Mouse (Mus musculus) T-helper 2 cell (primary cell): ENCODE data around the gene Rbck1.

ENCODE experiments used
- in situ Hi-C: fragments of 300-600 bp; cut with MboI, MseI; formaldehyde crosslinking; loops from one replicate; pipeline ENCODE4 v1.15.1; 2025; ENCODE audit warnings: high pct_unique_total_duplicates

Gene Rbck1

DNA sequence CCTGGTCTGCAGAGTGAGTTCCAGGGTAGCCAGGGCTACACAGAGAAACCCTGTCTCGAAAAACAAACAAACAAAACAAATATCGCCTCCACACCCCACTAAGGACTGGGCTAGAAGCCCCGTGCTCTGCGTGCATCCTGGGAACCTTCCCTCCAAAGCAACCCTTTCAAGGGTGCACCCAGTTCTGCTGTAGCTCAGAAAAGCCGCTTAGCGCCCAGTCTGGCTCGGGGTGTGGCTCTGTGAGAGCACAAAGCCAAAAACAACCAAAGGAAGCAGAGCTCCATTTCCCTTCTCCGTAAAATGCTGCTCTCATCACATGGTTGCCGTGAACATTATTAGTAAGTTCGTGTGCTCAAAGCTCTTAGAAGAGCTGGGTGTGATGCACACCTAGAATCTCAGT, 11.9 kb upstream of the Rbck1 start:
- in situ Hi-C loops, result no loop called here

GRCm38 (mm10) chr2:152343329-152344213, 11.1 kb upstream of the Rbck1 start, which contains the start of gene Trib3:
TSS of gene Trib3 (minus strand) at chr2:152344032.
- in situ Hi-C loops, result no loop called here

DNA sequence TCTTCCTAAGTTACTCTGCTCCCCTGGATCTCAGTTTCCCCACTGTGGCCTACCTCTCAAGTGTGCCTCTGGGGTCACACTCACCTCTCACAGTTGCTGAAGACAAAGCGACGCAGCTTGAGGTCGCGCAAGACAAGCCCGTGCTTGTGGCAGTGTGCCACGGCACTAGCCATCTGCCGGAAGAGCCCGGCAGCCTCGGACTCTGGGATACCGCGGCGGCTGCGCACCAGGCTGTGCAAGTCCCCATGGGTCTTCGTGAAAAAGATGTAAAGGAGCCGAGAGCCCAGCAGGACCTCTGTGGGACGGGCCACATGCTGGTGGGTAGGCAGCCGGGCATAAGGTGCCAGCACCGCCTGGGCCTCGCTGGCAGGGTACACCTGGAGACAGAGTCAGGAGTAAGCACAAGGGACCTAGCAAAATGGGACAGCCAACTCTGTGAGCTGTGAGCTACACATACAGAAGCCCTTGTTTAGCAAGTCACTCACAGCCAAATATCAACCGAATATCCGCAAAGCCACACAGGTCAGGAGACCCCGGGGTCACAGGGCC, 7.3 kb upstream of the Rbck1 start:
- in situ Hi-C loops, result no loop called here

GRCm38 (mm10) chr2:152338319-152338718, 5.9 kb upstream of the Rbck1 start:
- in situ Hi-C loops, result no loop called here

DNA sequence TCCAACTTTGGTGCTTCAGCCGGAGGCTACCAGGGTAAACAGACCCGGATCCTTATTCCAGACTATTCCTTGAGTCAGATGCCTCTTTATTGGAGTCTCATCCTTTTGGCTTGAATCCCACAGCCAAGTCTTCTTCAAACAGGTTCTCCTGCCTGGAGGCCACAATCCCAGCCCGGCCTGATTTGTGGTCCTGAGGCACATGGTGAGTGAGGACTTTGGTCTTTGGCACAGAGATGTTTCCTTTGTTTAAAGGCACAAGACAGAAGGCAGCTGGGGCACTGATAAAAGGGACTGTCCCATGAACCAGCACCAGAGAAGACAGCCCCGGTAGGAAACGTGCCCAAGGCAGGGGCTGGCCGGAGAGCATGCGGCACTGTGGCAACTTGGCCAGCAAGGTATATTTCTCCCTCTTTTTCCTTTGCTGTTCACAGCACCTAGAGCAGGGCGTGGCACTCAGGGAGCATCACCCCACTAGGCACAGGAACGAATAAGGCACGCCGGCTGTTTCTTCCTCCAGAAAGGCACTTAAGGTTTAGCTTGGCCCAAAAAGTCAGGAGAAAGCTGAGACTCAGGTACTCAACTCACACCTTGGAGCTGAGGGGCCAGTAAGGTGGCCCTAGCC, 5.2 kb upstream of the Rbck1 start:
- in situ Hi-C loops, result no loop called here

DNA sequence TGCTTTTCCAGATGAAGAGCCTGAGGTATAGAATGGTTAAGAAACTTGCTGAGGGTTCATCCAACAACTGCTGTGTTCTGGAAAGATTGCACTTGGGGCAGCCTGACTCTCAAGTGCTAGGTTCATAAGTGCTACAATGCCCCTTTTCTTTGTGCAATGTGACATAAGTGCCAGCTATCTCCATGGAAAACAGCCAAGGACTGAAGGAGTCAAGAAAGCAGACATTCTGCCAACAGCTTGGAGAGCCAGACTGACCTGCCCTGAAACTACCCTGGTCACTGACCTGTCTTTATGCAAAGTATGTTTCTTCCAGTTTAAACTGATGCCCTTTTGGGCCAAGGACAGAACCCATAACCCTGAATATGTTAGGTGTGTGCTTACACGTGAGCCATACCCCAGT, 4.4 kb upstream of the Rbck1 start:
- in situ Hi-C loops, result no loop called here

- in situ Hi-C loops, result no loop called here
Observed at GRCm38 (mm10) chr2:152335289-152335820, 2.9 kb upstream of the Rbck1 start.

- in situ Hi-C loops, result no loop called here
Observed at GRCm38 (mm10) chr2:152333345-152334006, 1.0 kb upstream of the Rbck1 start.

GRCm38 (mm10) chr2:152330858-152331423, 1.5 kb downstream of the Rbck1 start:
- in situ Hi-C loops, result no loop called here

- in situ Hi-C loops, result no loop called here
Observed at GRCm38 (mm10) chr2:152327980-152328379, 4.5 kb downstream of the Rbck1 start.

DNA sequence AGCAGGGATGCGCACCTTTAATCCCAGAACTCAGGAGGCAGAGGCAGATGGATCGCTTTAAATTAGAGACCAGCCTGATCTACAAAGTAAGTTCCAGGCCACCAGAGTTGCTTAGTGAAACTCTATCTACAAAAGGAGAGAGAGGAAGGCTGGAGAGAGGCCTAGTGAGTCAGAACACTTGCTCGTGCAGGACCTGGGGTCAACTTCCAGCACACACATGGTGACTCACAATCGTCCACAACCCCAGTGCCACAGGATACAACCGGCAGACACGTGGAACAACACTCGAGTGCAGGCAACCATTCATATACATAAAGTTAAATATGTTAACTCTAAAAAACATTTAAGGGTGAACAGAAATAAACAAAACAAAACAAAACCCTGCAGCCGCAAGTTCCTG, 5.8 kb downstream of the Rbck1 start:
- in situ Hi-C loops, result no loop called here

DNA sequence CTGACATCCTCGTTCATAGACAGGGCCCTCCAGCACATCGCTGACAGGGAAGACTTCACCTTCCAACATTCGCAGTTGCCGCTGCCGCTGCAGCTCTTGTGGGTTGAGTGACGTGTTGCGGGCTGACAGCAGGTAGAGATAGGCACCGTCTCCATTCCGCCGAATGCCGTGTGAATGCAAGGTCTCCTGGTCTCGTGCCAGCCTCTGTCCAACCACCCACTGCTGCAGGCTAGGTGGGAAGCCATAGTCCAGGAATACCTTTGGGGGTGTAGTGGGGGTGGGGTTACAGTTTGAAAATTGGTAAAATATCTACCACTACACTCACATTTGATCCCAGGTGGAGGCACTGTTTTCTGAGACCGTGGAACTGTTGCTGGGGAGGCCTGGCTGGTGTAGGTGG, 6.3 kb downstream of the Rbck1 start:
- in situ Hi-C loops, result no loop called here

GRCm38 (mm10) chr2:152324842-152325241, 7.6 kb downstream of the Rbck1 start:
- in situ Hi-C loops, result no loop called here

GRCm38 (mm10) chr2:152323971-152324370, 8.5 kb downstream of the Rbck1 start:
- in situ Hi-C loops, result no loop called here

GRCm38 (mm10) chr2:152322198-152322597, 10.3 kb downstream of the Rbck1 start:
- in situ Hi-C loops, result no loop called here

DNA sequence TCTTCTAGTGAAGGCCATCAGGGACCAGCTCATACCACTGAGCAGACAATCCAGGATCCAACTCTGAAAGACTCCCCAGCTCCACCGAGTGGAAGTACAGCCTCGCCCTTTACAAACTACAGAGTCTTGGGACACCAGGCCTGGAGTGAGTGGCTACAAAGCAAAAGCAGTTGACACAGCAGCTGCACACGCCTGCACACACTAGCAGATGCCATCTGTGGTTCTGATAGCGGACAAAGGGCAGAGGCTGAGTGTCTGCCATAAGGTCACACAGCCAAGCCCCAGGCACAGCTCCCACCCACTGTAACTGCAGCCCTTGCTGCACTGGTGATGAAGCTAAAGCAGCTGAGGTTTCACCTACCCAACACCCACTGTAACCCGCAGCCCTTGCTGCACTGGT, 10.9 kb downstream of the Rbck1 start:
- in situ Hi-C loops, result no loop called here

GRCm38 (mm10) chr2:152317054-152317453, 15.4 kb downstream of the Rbck1 start:
- in situ Hi-C loops, result no loop called here

DNA sequence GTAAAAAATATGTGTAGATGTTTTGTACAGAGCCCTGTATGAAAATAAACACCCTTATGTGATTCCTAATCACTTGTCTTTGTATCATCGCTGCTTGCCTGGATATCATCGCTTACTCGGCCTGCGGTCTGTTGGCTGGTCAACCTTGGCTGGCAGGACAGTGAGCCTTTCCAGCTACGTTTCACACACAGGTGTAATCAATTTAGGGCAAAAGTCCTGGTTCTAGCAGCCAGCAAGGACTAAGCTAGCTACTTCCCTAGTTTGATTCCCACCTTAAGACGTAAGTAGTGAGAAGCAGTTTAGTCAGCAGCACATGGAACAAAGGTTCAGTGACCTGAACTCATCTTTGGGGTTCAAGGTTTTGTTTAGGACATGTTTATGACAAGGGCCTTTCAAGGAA, 18.5 kb downstream of the Rbck1 start:
- in situ Hi-C loops, result no loop called here

DNA sequence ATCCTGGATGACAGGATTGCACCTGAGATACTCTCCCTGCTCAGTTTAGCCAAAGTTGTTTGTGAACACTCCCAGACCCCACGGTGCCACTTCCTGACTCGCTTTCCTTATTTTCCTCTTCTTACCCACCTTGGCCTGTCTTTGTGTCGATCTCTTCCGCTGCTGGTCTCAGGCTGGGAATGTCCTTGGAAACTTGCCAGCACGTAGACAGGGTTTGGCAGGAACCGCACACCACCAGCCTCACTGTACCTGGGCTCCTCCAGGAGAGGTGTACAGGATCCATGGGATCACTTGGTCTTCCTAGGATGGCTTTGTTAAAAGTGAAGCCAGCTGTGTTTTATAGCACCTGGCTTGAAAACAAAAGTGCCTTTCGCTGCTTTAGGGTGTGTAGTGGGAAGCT, 19.5 kb downstream of the Rbck1 start:
- in situ Hi-C loops, result no loop called here

GRCm38 (mm10) chr2:152307186-152307585, 25.3 kb downstream of the Rbck1 start:
- in situ Hi-C loops, result no loop called here

DNA sequence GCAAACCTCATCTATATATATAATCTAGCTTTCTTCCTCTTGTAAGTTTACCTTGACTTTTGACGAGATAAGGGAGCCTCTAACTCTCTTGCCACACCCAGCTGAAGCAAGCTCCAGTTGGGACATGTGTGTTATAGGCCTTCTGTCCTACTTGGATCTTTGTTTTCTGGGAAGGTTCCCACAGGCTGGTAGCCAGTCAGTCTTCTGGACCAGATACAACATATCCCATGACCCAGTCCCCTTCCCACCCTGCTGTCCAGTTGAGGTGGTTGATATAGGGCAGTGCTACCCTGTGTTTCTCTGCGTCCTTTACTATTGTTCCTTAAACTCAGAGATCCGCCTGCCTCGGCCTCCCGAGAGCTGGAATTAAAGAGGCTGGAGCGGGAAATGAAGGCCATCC, 27.0 kb downstream of the Rbck1 start:
- in situ Hi-C loops, result no loop called here

DNA sequence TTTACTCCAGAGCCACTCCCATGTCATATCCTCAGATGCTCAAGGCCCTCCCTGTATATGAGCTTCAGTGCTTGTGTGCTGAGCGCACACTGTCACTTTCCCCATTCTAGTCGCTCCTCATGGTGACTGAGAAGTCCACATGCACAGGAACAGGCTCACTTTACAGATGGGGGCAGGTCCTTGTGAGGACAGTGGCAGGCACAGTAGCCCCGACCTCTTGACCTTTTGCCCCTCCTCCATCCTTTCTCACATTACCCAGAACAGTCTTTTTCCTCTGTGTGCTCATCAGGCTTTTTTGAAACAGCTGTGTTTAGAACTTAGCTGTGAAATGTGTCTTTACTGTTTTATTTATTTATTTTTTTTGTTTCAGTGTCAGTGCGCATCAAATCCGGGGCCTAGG, 28.7 kb downstream of the Rbck1 start:
- in situ Hi-C loops, result no loop called here
